Mouse (Mus musculus) natural killer cell, adult 2 months (primary cell): ENCODE data around the gene Pip4k2b.

Experiments used
- DNase-seq, 2 experiments: peaks; one replicate each; pipeline ENCODE4 v3.0.0; 2022; ENCODE audit warnings: low spot score in 2 of 2

Pip4k2b gene

GRCm38 (mm10) chr11:97694921-97695711 is 49.4 kb downstream of the Pip4k2b start:
- no peak for DNase-seq

- no peak for DNase-seq
These were observed 50.1 kb downstream of the Pip4k2b start for GRCm38 (mm10) chr11:97694435-97694834.

GRCm38 (mm10) chr11:97689861-97690260 is 54.6 kb downstream of the Pip4k2b start:
- DNase-seq: peak; percentile 65 to 73

- no peak for DNase-seq
These were observed 57.4 kb downstream of the Pip4k2b start for GRCm38 (mm10) chr11:97687061-97687460.

- DNase-seq: no peak
These were observed 58.1 kb downstream of the Pip4k2b start for GRCm38 (mm10) chr11:97686322-97686908.

- DNase-seq: peak; percentile 87
These were observed 58.7 kb downstream of the Pip4k2b start, which contains the start of gene Cisd3 for GRCm38 (mm10) chr11:97685613-97686321. Gene Cisd3 (plus strand): TSS chr11:97685826.

- DNase-seq: no peak
These were observed 59.7 kb downstream of the Pip4k2b start for GRCm38 (mm10) chr11:97684766-97685165.

- peak; percentile 84 for DNase-seq
These were observed 60.3 kb downstream of the Pip4k2b start for GRCm38 (mm10) chr11:97684063-97684680.

- no peak for DNase-seq
These were observed 61.9 kb downstream of the Pip4k2b start for GRCm38 (mm10) chr11:97682504-97683055.

GRCm38 (mm10) chr11:97680430-97680829 is 64.1 kb downstream of the Pip4k2b start:
- no peak for DNase-seq

- no peak for DNase-seq
These were observed 66.2 kb downstream of the Pip4k2b start for GRCm38 (mm10) chr11:97678301-97678700.

GRCm38 (mm10) chr11:97677842-97678241 is 66.7 kb downstream of the Pip4k2b start:
- DNase-seq: no peak

GRCm38 (mm10) chr11:97677381-97677780 is 67.1 kb downstream of the Pip4k2b start:
- DNase-seq: no peak

GRCm38 (mm10) chr11:97676050-97676754 is 68.3 kb downstream of the Pip4k2b start:
- no peak for DNase-seq

- no peak for DNase-seq
These were observed 71.4 kb downstream of the Pip4k2b start for GRCm38 (mm10) chr11:97673148-97673547.

- DNase-seq: no peak
These were observed 73.4 kb downstream of the Pip4k2b start for GRCm38 (mm10) chr11:97671177-97671527.

- DNase-seq: no peak
These were observed 74.0 kb downstream of the Pip4k2b start for GRCm38 (mm10) chr11:97670234-97671176.

GRCm38 (mm10) chr11:97669829-97670228 is 74.7 kb downstream of the Pip4k2b start:
- no peak for DNase-seq

GRCm38 (mm10) chr11:97669268-97669667 is 75.2 kb downstream of the Pip4k2b start:
- no peak for DNase-seq

GRCm38 (mm10) chr11:97668160-97668559 is 76.3 kb downstream of the Pip4k2b start:
- DNase-seq: no peak
